Mouse (Mus musculus) heart, postnatal 4 days (tissue): ENCODE data around the gene Chml. TPM values are rescaled to one million over a fixed set of nuclear protein-coding genes. Genes with fewer than 3 reads are reported as not detected.
A peak's percentile ranks its signal among the peaks of the same experiment; 100 is the strongest.

Experiments
- DNase-seq: peaks from one replicate; pipeline ENCODE4 v3.0.0; 2021
- total RNA-seq, 2 experiments: library from RNA; stranded (reverse); gene quantifications; 2 replicates each; pipeline ENCODE4 v1.2.3; 2021

Gene Chml
- total RNA-seq = 10 to 100 TPM; 19.3 to 19.4 TPM

DNA sequence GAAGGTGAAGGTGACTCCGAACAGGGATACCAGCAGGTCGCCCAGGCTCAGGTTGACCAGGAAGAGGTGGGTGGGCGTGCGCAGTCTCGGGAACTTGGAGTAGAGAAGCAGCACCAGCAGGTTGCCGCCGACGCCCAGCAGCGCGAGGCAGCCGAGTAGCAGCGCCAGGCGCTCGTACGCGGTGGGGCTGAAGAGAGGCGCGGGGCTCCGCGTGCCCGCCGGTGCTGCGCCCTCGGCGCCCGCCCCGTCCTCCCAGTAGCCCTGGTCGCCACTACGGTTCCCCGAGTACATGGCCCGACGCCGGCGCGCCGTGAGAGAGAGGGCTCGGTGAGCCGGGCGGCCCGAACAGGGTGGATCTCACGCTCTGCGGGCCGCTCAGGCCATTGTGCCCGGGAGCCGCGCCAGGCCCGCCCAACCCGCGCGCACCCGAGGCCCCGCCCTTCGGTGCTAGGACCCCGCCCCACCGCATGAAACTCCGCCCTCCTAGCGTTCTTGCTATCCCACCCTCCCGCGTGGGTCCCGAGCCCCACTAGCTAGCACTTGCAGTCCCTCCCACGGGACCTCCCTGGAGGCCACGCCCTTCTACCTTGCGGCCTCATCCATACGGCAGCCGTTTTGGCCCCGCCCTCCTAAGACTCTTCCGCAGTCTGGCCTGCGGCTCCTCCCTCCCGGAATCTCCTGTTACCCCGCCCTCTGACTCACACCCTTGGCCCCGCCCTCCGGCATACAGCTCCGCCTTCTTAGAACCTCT is at the start of gene Chml, which contains the start of gene Opn3:
Gene Chml, minus strand, starts transcription at position 656 of the 751 bp plus-strand sequence.
Gene Opn3, minus strand, starts transcription at position 531 of the 751 bp plus-strand sequence.
- peak; percentile 99 for DNase-seq

- DNase-seq = no peak
Observed at GRCm38 (mm10) chr1:175725771-175726170, 33.1 kb upstream of the Chml start.

DNA sequence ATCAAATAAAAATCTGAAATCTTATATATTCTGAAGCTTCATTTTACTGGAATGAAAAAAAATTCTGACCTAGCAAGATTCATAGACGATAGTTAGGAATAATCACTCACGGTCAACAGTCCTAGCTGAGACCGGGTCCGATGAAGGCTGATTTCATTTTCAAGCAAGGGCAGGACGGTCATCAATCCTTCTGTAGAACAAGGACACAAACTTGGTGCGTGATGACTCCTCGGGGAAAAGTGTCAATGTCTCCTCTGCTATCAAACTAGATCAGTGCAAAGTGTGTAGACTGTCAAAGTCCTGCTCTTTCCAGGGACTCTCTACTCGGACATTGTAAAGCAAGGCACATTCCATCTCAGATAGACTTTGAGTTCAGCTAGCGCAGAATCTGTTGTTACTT is 24.1 kb upstream of the Chml start:
- DNase-seq = no peak

DNA sequence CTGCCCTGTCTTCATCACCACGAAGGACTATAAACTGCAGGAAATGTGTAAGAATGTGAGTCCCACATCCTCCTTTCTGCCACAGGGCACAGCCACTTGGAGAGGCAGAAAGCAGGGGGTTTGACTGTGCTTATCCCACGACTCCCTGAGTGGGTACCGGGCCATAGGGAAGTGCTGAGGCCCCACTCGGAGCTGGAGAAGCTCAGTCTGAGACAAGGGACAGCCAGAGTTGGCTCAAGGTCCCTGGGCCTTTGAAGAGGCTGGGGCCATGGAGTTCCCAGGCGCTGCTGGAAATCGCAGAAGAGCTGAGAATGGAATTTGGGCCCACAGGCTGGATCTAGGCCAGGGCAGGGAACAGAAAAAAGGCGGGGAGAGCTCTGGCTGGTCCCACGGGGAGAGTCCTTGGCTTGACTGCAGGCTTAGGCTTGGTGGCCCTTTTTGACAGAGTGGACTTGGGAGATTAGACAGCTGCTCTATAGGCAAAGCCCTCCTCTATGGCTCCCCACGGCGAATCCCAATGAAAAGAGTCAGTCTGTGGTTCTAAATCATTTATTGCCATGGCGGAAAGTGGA is 19.7 kb upstream of the Chml start:
- peak; percentile 71 for DNase-seq

DNA sequence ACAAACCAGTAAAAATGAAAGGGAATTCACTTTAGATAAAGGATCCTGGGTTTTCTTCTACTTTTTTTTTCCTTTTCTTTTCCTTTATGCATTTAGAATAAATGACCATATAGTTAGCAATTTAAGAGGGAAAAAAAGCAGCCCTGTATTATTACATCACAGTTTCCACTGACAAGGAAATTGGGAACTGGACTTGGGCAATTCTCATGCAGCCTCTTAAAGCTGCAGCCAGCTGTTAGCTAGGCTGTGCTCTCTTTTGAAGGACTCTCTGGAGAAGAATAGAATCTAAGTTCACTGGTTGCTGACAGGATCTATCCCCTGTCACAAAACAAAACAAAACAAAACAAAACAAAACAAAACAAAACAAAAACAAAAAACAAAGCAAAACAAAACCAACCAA is 15.3 kb upstream of the Chml start:
- DNase-seq = peak; percentile 15

DNA sequence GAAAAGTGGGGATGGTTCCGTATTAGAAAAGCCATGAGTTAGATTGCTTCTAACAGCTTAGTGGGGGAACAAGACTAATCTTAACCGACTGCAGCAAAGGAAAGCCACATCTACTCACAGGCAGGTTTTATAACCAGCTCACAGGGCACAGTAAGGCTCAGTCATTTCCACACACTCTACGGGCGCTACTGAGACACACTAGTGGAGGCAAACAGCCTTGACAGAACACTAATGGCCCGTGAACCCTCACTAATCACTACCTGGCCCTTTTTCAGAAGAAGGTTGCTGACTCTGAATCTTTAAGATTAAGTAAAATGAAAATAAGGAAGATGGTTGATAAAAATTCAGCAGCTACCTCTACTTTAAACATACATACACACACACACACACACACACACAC is 14.9 kb upstream of the Chml start:
- DNase-seq = no peak

- DNase-seq = no peak
Observed at GRCm38 (mm10) chr1:175701145-175701544, 8.4 kb upstream of the Chml start.

DNA sequence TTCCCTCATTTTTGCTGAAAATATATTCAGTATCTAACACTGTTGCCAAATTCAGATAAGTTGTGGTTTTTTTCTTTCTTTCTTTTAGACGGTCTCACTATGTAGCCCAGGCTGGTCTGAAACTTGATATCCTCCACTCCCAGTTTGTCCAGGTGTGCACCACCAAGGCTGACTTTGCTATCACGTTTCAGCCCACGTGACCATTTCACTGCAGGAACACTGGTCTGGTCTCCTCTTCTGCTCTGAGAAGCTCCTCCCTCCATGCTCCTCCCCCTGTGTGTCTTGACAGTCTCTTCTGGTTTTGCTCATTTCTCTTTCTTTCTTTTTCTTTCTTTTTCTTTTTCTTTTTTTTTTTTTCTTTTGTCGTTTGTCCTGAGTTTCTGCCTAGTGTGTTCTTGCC is 7.1 kb upstream of the Chml start:
- DNase-seq = no peak

DNA sequence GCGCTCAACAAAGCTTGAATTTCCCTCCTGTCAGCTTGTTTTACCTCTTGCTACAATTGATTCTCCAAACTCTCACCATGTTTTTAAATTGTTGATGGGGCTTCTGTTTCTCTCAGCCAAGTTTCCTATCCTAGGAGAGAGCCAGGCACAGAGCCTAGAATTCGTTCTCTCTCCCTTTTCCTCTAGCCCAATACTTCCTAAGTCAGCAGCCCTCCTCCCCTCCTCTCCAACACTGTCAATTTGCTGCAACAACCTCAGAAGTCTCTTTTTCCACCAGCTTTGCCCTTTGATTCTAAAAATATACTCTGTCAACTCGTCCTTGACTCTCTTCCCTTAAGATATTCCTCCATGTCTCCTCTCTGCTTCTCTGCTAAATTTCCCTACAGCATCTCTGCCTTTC is 6.7 kb upstream of the Chml start:
- DNase-seq = no peak

DNA sequence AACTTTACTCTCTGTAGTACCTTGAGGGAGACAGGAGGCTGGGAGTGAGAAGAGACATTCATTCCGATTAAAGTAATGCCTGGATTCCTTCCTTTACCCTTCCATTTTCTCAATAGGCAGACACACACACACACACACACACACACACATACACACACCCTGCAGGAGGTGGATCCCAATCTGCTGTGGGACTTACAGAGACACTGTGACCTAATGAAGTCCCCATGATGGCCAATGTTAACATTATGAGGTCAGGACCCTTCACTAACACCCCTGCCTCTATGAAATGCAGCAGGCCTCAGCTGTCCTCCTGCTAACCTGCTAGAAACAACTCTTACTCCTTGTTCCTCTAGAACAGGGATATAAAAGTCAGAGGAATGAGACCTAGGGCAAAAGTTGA is 5.6 kb upstream of the Chml start, which contains the start of gene Wdr64:
Gene Wdr64, plus strand, starts transcription at position 301 of the 400 bp plus-strand sequence.
- no peak for DNase-seq

GRCm38 (mm10) chr1:175693429-175693960 is 794 bp upstream of the Chml start:
- DNase-seq = peak; percentile 24

DNA sequence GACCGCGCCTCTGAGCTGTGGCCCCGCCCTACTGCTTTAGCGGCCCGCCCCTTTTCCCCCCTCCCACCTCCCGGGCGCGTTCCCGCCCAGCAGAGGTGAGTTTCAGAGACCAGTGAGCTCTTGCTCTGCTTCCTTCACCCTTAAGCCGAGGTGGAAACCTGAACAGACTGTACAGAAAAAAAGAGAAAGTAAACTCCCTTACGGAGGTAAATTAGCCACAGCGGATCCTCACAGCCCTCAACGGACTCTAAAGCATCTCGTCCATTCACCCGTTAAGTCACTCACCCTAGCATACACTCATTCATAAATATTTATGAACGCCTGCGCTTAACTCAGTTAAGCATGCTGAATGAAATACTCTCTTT is 278 bp upstream of the Chml start:
- no peak for DNase-seq

- DNase-seq = no peak
Observed at GRCm38 (mm10) chr1:175691686-175692245, 935 bp downstream of the Chml start.

DNA sequence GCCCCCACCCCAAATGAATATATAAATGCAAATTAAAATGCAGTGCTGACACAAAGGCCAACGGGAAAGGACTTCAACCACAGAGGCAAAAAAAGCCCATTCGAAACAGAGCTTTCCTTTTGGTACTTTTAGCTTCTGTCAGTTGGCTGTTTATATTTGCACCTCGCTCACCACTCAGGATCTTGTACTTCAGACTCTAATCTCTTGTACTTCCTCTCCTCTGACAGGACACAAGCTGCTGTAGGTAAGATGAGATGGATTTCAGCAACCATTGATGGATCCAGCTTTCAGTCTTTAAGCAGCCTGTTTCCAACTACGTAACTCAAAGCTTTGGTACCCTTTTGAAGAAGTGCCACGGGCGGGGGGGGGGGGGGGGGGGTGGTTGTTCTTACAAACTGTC is 11.7 kb downstream of the Chml start:
- no peak for DNase-seq

- no peak for DNase-seq
Observed at GRCm38 (mm10) chr1:175677459-175677858, 15.2 kb downstream of the Chml start.

- no peak for DNase-seq
Observed at GRCm38 (mm10) chr1:175675116-175675515, 17.6 kb downstream of the Chml start.

DNA sequence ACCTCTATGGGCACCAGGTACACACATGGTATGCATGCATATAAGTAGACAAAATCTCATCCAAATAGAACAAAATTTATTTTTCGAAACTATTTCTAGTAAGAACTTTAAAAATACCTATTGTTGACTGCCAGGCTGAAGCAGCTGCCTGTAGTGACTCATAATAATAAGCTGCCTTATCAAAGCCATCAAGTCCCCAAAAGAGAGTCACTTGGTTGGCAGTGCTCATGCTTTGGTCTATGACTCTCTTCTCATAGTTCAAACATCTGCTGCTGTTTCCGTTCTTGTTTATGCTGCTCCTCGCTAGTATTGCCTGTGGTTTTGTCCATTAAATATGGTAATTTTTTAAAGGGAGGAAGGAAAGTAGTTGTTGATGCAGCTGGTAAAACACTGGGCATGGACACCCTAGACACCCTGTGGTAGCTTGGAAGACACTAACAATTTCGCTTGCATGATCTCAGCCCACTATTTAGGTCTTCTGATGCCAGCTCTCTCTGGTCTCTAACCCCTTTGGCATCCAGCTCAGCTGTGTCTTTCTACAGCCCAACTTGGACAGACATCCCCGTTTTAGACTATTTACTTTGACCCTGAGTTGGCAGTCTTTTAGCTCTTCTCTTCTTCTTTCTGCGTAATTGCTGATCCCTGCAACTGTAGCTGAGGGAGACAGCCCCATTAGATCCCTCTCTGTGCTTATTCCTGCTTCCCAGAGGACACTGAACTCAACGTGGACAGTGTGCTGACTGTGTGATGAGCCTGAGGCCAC is 19.0 kb downstream of the Chml start:
- no peak for DNase-seq

DNA sequence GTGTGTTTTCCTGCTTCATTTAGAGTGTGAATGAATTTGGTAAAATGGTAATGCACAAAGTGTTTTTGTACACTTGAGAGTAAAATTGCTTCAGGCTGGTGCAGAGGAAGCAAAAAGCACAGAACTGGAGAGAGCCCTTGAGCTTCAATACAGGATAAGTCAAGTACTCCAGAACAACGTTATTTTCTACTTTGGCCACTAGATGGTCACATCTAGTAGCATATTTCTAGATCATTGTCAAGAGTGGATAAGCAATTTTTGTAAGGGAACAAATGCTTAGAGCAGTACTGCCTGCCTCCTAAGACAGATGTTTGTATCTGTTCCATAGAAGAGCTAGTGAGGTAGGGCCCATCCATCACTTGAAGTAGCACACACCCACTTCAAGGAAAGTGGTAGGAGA is 21.1 kb downstream of the Chml start:
- no peak for DNase-seq

- no peak for DNase-seq
Observed at GRCm38 (mm10) chr1:175670042-175670441, 22.7 kb downstream of the Chml start.

DNA sequence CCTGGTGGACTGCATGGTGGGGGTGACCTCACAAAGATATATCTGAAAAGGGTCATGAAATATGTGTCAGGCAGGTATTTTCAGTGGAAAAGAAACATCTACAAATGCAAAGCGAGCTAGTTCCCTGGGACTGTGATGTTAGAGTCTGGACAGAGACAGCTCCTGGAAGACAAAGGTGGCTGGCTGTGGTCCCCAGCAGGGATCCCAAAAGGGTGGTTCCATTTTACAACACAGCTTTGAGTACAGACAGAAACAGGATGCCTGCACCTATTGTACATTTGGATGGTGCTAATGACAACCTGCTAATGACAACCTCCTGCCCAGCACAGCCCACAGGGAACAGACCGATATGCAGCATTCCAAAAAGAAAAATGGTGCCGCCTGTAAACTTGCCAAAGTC is 23.2 kb downstream of the Chml start:
- no peak for DNase-seq

DNA sequence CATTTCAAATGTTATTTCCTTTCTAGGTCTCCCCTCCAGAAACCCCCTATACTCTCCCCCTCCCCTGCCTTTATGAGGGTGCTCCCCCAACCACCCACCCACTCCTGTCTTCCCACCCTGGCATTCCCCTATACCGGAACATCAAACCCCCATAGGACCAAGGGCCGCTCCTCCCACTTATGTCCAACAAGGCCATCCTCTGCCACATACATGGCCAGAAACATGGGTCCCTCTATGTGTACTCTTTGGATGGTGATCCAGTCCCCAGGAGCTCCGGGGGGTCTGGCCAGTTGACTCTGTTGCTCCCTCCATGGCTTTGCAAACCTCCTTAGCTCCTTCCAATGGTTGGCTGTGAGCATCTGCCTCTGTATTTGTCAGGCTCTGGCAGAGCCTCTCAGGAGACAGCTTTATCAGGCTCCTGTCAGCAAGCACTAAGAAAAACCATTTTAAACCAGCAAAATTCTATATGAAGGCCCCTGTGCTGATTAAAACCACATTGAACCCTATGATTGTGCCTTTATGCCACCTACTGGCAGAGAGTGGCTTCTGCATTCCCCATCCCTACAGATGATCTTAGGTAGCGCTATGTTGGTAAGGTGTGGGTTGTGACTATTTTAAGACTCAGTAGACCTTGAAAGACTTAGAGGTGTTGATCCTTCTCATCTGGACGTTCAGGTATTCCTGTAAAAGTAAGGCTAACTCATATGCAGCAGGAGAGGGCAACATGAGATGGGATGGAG is 23.9 kb downstream of the Chml start:
- no peak for DNase-seq

DNA sequence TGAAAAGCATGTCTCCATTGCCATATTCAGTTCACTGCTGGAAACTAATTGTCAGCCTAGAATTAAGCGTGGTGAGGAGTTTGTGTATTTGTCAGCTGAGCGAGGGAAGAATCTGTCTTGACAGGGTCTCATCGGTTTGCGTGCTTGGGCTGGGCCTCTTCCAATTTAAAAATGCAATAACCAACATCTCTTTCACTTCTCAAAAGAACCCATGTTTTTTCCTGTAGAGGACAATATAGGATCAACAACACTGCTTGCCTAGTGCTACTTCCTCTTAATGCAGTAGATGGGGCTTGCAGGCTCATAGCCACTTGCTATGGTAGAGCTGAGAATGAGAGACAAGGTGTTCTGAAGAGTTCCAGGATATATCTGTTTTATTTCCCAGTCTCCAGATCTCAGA is 32.8 kb downstream of the Chml start:
- DNase-seq = no peak
